Mouse (Mus musculus): ENCODE data around the gene Vwa3b. TPM values are rescaled to one million over a fixed set of nuclear protein-coding genes. Genes with fewer than 3 reads are reported as not detected.
A peak's percentile ranks its signal among the peaks of the same experiment; 100 is the strongest.

Vwa3b gene
- total RNA-seq, 1 experiment = 17.5 TPM

DNA sequence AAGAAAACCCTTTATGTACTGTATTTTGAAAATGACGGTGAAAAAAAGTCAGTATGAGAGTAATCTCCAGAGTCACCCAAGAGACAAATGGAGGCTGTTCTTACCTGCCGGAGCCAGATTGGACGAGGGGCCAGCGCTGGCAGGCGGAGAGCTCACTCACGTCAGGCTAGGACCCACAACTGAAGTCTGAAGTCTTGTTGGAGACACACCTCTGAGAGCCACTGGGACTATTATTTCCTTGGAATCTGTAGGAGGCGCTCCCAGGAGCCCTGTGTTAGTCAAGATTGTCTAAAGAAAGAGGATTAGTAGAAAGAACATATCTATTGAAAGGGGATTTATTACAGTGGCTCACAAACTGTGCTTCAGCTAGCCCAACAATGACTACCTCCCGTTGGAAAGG lies 16.4 kb downstream of the Vwa3b start:
- DNase-seq (ENCODE audit: low read depth, low spot score) = no peak
- peak overlapping the region; percentile 34; the same call in 1 of the 2 replicates for H3K27ac ChIP-seq (ENCODE audit: insufficient read depth, low read depth, low read length, poor library complexity, severe bottlenecking)
- TF ChIP-seq ZC3H11A (IDR thresholded peaks at IDR 0.05; ENCODE audit: borderline replicate concordance, low read depth, low read length) (no peak), HCFC1 (IDR thresholded peaks at IDR 0.05; ENCODE audit: borderline replicate concordance, insufficient read depth, low read length) (no peak), MAFK (IDR thresholded peaks at IDR 0.05; ENCODE audit: insufficient read depth, low read depth, low read length) (no peak), CHD2 (IDR thresholded peaks at IDR 0.05; ENCODE audit: low read depth, low read length) (no peak), ZNF384 (IDR thresholded peaks at IDR 0.05; ENCODE audit: low read depth, low read length) (no peak)
- in situ Hi-C loops (cut with MboI; ENCODE audit: low sequenced_read_pairs in 2 of 2, unreplicated experiment in 2 of 2) = no loop called here
- no peak overlapping the region; the same call in 1 of the 2 replicates for H3K9ac ChIP-seq (ENCODE audit: insufficient read depth, low read depth, low read length, poor library complexity, severe bottlenecking)
- H3K4me3 ChIP-seq (ENCODE audit: insufficient read depth in 1 of 2, low read depth in 1 of 2, low read length in 2 of 2, poor library complexity in 1 of 2, severe bottlenecking in 1 of 2) = peak overlapping the region; percentile 32 to 37; a peak in 3 of 4 replicates
- H3K4me1 ChIP-seq (ENCODE audit: control insufficient read depth in 2 of 2, insufficient read depth in 2 of 2, low read length in 2 of 2, poor library complexity in 1 of 2) = peaks cover 0 to 8% of the 10 kb centered on the region in 2 experiments; a peak in 1 of 4 replicates
- H3K9me3 ChIP-seq (ENCODE audit: control insufficient read depth, insufficient read depth, low read depth, low read length) = no peaks in the 10 kb centered on the region
- no peaks in the 10 kb centered on the region for H3K36me3 ChIP-seq (ENCODE audit: control insufficient read depth, insufficient read depth, low read length, poor library complexity, severe bottlenecking)

DNA sequence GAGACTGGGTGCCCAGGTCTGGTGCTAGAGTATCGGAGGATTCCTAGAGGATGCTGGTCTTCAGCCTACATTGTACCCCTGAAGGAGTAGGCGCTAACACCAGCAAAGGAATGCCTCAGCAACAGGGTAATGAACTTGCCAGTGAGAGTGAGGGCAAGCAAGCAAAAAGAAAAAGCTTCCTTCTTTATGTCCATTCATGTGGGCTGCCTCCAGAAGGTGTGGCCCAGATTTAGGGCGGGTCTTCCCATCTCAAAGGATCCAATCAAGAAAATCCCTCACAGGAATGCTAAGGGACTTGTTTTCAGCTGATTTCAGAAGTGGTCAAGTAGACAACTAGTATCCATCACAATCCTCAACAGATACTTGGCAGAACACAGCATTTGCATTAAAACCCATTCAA lies 16.8 kb downstream of the Vwa3b start:
- H3K9me3 ChIP-seq (ENCODE audit: control insufficient read depth, insufficient read depth, low read depth, low read length) = no peaks in the 10 kb centered on the region
- H3K9ac ChIP-seq (ENCODE audit: insufficient read depth, low read depth, low read length, poor library complexity, severe bottlenecking) = no peak overlapping the region; the same call in 1 of the 2 replicates
- TF ChIP-seq ZC3H11A (IDR thresholded peaks at IDR 0.05; ENCODE audit: borderline replicate concordance, low read depth, low read length) = no peak
- TF ChIP-seq CHD2 (IDR thresholded peaks at IDR 0.05; ENCODE audit: low read depth, low read length) = no peak
- peaks cover 0 to 8% of the 10 kb centered on the region in 2 experiments; a peak in 1 of 4 replicates for H3K4me1 ChIP-seq (ENCODE audit: control insufficient read depth in 2 of 2, insufficient read depth in 2 of 2, low read length in 2 of 2, poor library complexity in 1 of 2)
- in situ Hi-C loops (cut with MboI; ENCODE audit: low sequenced_read_pairs in 2 of 2, unreplicated experiment in 2 of 2) = no loop called here
- H3K4me3 ChIP-seq (ENCODE audit: insufficient read depth in 1 of 2, low read depth in 1 of 2, low read length in 2 of 2, poor library complexity in 1 of 2, severe bottlenecking in 1 of 2) = peak overlapping the region in 1 of 2 experiments; percentile 37; a peak in 2 of 4 replicates
- no peak for DNase-seq (ENCODE audit: low read depth, low spot score)
- H3K27ac ChIP-seq (ENCODE audit: insufficient read depth, low read depth, low read length, poor library complexity, severe bottlenecking) = peak overlapping the region; percentile 34; the same call in 1 of the 2 replicates
- H3K36me3 ChIP-seq (ENCODE audit: control insufficient read depth, insufficient read depth, low read length, poor library complexity, severe bottlenecking) = no peaks in the 10 kb centered on the region

DNA sequence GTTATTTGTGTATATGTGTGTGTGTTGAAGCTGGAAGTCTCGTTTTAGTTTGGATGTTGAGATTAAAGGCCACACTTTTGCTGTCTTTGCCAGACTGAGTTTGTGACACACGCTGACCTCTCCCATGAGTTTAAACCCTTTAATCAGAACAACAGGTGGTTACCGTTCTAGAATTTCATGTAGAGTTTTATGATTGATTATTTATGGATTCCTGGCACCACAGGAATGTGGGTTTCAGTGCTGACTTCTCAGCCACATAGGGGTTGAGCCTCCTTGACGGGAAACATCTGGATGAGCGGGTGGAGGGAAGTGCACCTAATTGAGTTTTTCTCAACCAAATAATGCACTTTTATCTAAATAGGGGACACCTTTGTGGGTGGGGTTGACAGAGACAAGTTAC lies 19.1 kb downstream of the Vwa3b start:
- in situ Hi-C loops (cut with MboI; ENCODE audit: low sequenced_read_pairs in 2 of 2, unreplicated experiment in 2 of 2) = no loop called here
- TF ChIP-seq CHD2 (IDR thresholded peaks at IDR 0.05; ENCODE audit: low read depth, low read length) (no peak), ZC3H11A (IDR thresholded peaks at IDR 0.05; ENCODE audit: borderline replicate concordance, low read depth, low read length) (no peak), MAFK (IDR thresholded peaks at IDR 0.05; ENCODE audit: insufficient read depth, low read depth, low read length) (no peak), ZNF384 (IDR thresholded peaks at IDR 0.05; ENCODE audit: low read depth, low read length) (no peak), HCFC1 (IDR thresholded peaks at IDR 0.05; ENCODE audit: borderline replicate concordance, insufficient read depth, low read length) (no peak)
- no peaks in the 10 kb centered on the region for H3K36me3 ChIP-seq (ENCODE audit: control insufficient read depth, insufficient read depth, low read length, poor library complexity, severe bottlenecking)

DNA sequence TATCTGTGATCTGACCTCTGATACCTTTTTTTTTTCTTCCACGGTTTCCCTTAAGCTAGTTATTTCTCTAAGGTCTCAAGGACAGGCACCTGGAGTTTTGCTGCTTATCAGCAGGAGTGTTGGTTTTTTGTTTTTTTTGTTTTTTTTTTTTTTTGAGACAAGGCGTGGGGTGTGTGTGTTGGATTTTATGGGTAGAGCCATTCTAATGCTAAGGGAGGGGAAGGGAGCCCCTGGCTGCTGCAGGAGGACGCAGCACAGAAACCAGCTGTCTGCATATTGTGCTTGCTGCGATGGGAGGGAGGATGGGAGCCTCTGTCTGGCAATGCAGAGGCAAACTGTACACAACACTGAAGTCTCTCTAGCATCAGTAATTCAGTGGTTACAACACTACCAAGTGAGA lies 22.8 kb downstream of the Vwa3b start:
- Histone ChIP-seq H3K36me3 (ENCODE audit: control insufficient read depth, insufficient read depth, low read length, poor library complexity, severe bottlenecking) (no peaks in the 10 kb centered on the region), H3K27ac (ENCODE audit: insufficient read depth, low read depth, low read length, poor library complexity, severe bottlenecking) (peak overlapping the region; percentile 64; the same call in 1 of the 2 replicates), H3K4me3 (ENCODE audit: insufficient read depth in 1 of 2, low read depth in 1 of 2, low read length in 2 of 2, poor library complexity in 1 of 2, severe bottlenecking in 1 of 2) (no peak overlapping the region), H3K9ac (ENCODE audit: insufficient read depth, low read depth, low read length, poor library complexity, severe bottlenecking) (no peak overlapping the region), H3K9me3 (ENCODE audit: control insufficient read depth, insufficient read depth, low read depth, low read length) (no peaks in the 10 kb centered on the region), H3K4me1 (ENCODE audit: control insufficient read depth in 2 of 2, insufficient read depth in 2 of 2, low read length in 2 of 2, poor library complexity in 1 of 2) (peaks cover 2 to 4% of the 10 kb centered on the region in 2 experiments; a peak in 2 of 4 replicates)
- in situ Hi-C loops (cut with MboI; ENCODE audit: low sequenced_read_pairs in 2 of 2, unreplicated experiment in 2 of 2) = no loop called here
- no peak for DNase-seq (ENCODE audit: low read depth, low spot score)
- TF ChIP-seq ZC3H11A (IDR thresholded peaks at IDR 0.05; ENCODE audit: borderline replicate concordance, low read depth, low read length) = no peak
- TF ChIP-seq HCFC1 (IDR thresholded peaks at IDR 0.05; ENCODE audit: borderline replicate concordance, insufficient read depth, low read length) = no peak
- TF ChIP-seq ZNF384 (IDR thresholded peaks at IDR 0.05; ENCODE audit: low read depth, low read length) = peak; percentile 88
- no peak for TF ChIP-seq MAFK (IDR thresholded peaks at IDR 0.05; ENCODE audit: insufficient read depth, low read depth, low read length)
- no peak for TF ChIP-seq CHD2 (IDR thresholded peaks at IDR 0.05; ENCODE audit: low read depth, low read length)

More for the DNA sequence above, 19.1 kb downstream of the Vwa3b start:
- Histone ChIP-seq H3K27ac (ENCODE audit: insufficient read depth, low read depth, low read length, poor library complexity, severe bottlenecking) (no peak overlapping the region), H3K9me3 (ENCODE audit: control insufficient read depth, insufficient read depth, low read depth, low read length) (no peaks in the 10 kb centered on the region), H3K4me3 (ENCODE audit: insufficient read depth in 1 of 2, low read depth in 1 of 2, low read length in 2 of 2, poor library complexity in 1 of 2, severe bottlenecking in 1 of 2) (no peak overlapping the region), H3K4me1 (ENCODE audit: control insufficient read depth in 2 of 2, insufficient read depth in 2 of 2, low read length in 2 of 2, poor library complexity in 1 of 2) (peaks cover 4 to 9% of the 10 kb centered on the region in 2 experiments; a peak in 3 of 4 replicates), H3K9ac (ENCODE audit: insufficient read depth, low read depth, low read length, poor library complexity, severe bottlenecking) (no peak overlapping the region)
- DNase-seq (ENCODE audit: low read depth, low spot score) = no peak

GRCm38 (mm10) chr1:37053691-37054090 lies 27.3 kb downstream of the Vwa3b start:
- Histone ChIP-seq H3K36me3 (ENCODE audit: control insufficient read depth, insufficient read depth, low read length, poor library complexity, severe bottlenecking) (no peaks in the 10 kb centered on the region), H3K4me3 (ENCODE audit: insufficient read depth in 1 of 2, low read depth in 1 of 2, low read length in 2 of 2, poor library complexity in 1 of 2, severe bottlenecking in 1 of 2) (no peak overlapping the region), H3K27ac (ENCODE audit: insufficient read depth, low read depth, low read length, poor library complexity, severe bottlenecking) (no peak overlapping the region), H3K9ac (ENCODE audit: insufficient read depth, low read depth, low read length, poor library complexity, severe bottlenecking) (no peak overlapping the region), H3K4me1 (ENCODE audit: control insufficient read depth in 2 of 2, insufficient read depth in 2 of 2, low read length in 2 of 2, poor library complexity in 1 of 2) (peaks cover 2 to 4% of the 10 kb centered on the region in 2 experiments; a peak in 2 of 4 replicates), H3K9me3 (ENCODE audit: control insufficient read depth, insufficient read depth, low read depth, low read length) (no peaks in the 10 kb centered on the region)
- in situ Hi-C loops (cut with MboI; ENCODE audit: low sequenced_read_pairs in 2 of 2, unreplicated experiment in 2 of 2) = no loop called here
- TF ChIP-seq HCFC1 (IDR thresholded peaks at IDR 0.05; ENCODE audit: borderline replicate concordance, insufficient read depth, low read length) (no peak), MAFK (IDR thresholded peaks at IDR 0.05; ENCODE audit: insufficient read depth, low read depth, low read length) (no peak), ZC3H11A (IDR thresholded peaks at IDR 0.05; ENCODE audit: borderline replicate concordance, low read depth, low read length) (no peak), CHD2 (IDR thresholded peaks at IDR 0.05; ENCODE audit: low read depth, low read length) (no peak), ZNF384 (IDR thresholded peaks at IDR 0.05; ENCODE audit: low read depth, low read length) (no peak)
- DNase-seq (ENCODE audit: low read depth, low spot score) = no peak

Measured in ES-E14 (cell line).